Mouse (Mus musculus) midbrain, embryonic 15.5 days (tissue): ENCODE data around the gene Pdzd2. TPM values are rescaled to one million over a fixed set of nuclear protein-coding genes. Genes with fewer than 3 reads are reported as not detected.

ENCODE experiments used
- ATAC-seq: fragments of 200-750 bp; cut with Nextera tagmentation; replicated peaks from 2 replicates; pipeline ENCODE4 v1.8.0; 2017; ENCODE audit warnings: moderate TSS enrichment
- H3K27ac ChIP-seq: fragments of 300-500 bp; sonication (generic); 2 replicates; pipeline ENCODE4 v1.5.1; 2015; ENCODE audit warnings: mild to moderate bottlenecking, inconsistent platforms
- H3K27me3 ChIP-seq: fragments of 300-500 bp; sonication (generic); replicated peaks from 2 replicates; pipeline ENCODE4 v1.6.1; 2015; ENCODE audit warnings: inconsistent platforms
- H3K36me3 ChIP-seq: fragments of 300-500 bp; sonication (generic); replicated peaks from 2 replicates; pipeline ENCODE4 v1.6.1; 2015; ENCODE audit warnings: inconsistent platforms
- H3K4me1 ChIP-seq: fragments of 300-500 bp; sonication (generic); 2 replicates; pipeline ENCODE4 v1.6.1; 2015; ENCODE audit warnings: inconsistent platforms
- H3K4me2 ChIP-seq: fragments of 300-500 bp; sonication (generic); 2 replicates; pipeline ENCODE4 v1.6.1; 2015; ENCODE audit warnings: inconsistent platforms, mild to moderate bottlenecking, moderate library complexity
- H3K4me3 ChIP-seq: fragments of 300-500 bp; sonication (generic); 2 replicates; pipeline ENCODE4 v1.5.1; 2015; ENCODE audit warnings: mild to moderate bottlenecking, inconsistent platforms
- H3K9ac ChIP-seq: fragments of 300-500 bp; sonication (generic); 2 replicates; pipeline ENCODE4 v1.6.1; 2015; ENCODE audit warnings: mild to moderate bottlenecking, inconsistent platforms
- H3K9me3 ChIP-seq: fragments of 300-500 bp; sonication (generic); 2 replicates; pipeline ENCODE4 v1.6.1; 2016; ENCODE audit warnings: inconsistent platforms
- WGBS: fragments of 180-500 bp; shearing (Covaris S2); methylation state at CpG from one replicate; pipeline ENCODE4 v1.1.7; 2015; ENCODE audit warnings: mixed read lengths; 5-methylcytosine and 5-hydroxymethylcytosine counted together
- polyA plus RNA-seq: library from polyadenylated mRNA; unstranded; fragments of >200 nt; fragmentation: Nextera tagmentation; extraction: Ambion mirVana; gene quantifications from 2 replicates; pipeline ENCODE4 v1.2.1, GENCODE M21; 2015

Gene Pdzd2
- polyA plus RNA-seq, 1 experiment from 2014 or later = 17.5 TPM

DNA sequence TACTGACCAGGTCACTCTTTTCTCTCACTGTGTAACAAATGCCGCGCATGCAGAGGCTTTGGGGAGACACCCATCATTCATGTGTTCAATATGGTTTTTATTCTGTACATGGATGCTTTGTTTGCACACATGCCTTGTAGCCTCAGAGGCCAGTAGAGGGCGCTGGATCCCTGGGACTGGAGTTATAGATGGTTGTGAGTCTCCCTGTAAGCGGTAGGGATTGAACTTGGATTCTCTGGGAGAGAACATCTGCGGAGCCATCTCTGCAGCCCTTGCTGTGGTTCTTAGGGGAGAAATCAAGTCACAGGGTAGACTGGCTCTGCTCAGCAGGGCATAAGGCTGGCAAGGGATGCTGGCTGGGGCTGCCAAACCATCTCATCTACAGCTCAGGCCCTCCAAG, 161.4 kb downstream of the Pdzd2 start:
- Histone ChIP-seq H3K27me3 (no peaks in the 10 kb centered on the region), H3K27ac (no peak overlapping the region), H3K4me1 (peaks cover 9% of the 10 kb centered on the region), H3K9ac (no peak overlapping the region), H3K4me2 (no peak overlapping the region), H3K36me3 (no peaks in the 10 kb centered on the region), H3K4me3 (no peak overlapping the region), H3K9me3 (no peaks in the 10 kb centered on the region)
- ATAC-seq = peak; percentile 35; the same call in 1 of the 2 replicates
- WGBS = 50% methylated on average over 5 of the region's 5 CpGs

GRCm38 (mm10) chr15:12577715-12578114, 162.0 kb downstream of the Pdzd2 start:
- Histone ChIP-seq H3K27me3 (no peaks in the 10 kb centered on the region), H3K9me3 (no peaks in the 10 kb centered on the region), H3K4me3 (no peak overlapping the region), H3K36me3 (no peaks in the 10 kb centered on the region), H3K4me2 (no peak overlapping the region), H3K27ac (peak overlapping the region; percentile 53), H3K4me1 (peaks cover 9% of the 10 kb centered on the region), H3K9ac (no peak overlapping the region)
- 54% methylated on average over 6 of the region's 6 CpGs for WGBS
- peak; percentile 67 for ATAC-seq

GRCm38 (mm10) chr15:12577054-12577696, 162.5 kb downstream of the Pdzd2 start:
- Histone ChIP-seq H3K4me3 (no peak overlapping the region), H3K4me1 (peaks cover 9% of the 10 kb centered on the region), H3K9me3 (no peaks in the 10 kb centered on the region), H3K9ac (no peak overlapping the region), H3K27ac (peak overlapping the region; percentile 53), H3K4me2 (peak overlapping the region; percentile 27), H3K36me3 (no peaks in the 10 kb centered on the region), H3K27me3 (no peaks in the 10 kb centered on the region)
- peak; percentile 75 for ATAC-seq
- 11% methylated on average over 11 of the region's 11 CpGs for WGBS

GRCm38 (mm10) chr15:12573621-12574020, 166.1 kb downstream of the Pdzd2 start:
- Histone ChIP-seq H3K27me3 (no peaks in the 10 kb centered on the region), H3K4me2 (no peak overlapping the region), H3K27ac (no peak overlapping the region), H3K4me1 (peaks cover 9% of the 10 kb centered on the region), H3K9me3 (no peaks in the 10 kb centered on the region), H3K9ac (no peak overlapping the region), H3K4me3 (no peak overlapping the region), H3K36me3 (no peaks in the 10 kb centered on the region)
- WGBS = 92% methylated on average over 3 of the region's 3 CpGs
- no peak for ATAC-seq

GRCm38 (mm10) chr15:12571168-12571567, 168.6 kb downstream of the Pdzd2 start:
- Histone ChIP-seq H3K4me3 (no peak overlapping the region), H3K36me3 (no peaks in the 10 kb centered on the region), H3K4me2 (no peak overlapping the region), H3K27me3 (no peaks in the 10 kb centered on the region), H3K9ac (no peak overlapping the region), H3K27ac (no peak overlapping the region), H3K9me3 (no peaks in the 10 kb centered on the region), H3K4me1 (no peaks in the 10 kb centered on the region)
- WGBS = 53% methylated on average over 4 of the region's 4 CpGs
- ATAC-seq = no peak

GRCm38 (mm10) chr15:12566637-12567440, 172.9 kb downstream of the Pdzd2 start:
- Histone ChIP-seq H3K4me3 (no peak overlapping the region), H3K27ac (no peak overlapping the region), H3K36me3 (no peaks in the 10 kb centered on the region), H3K9me3 (no peaks in the 10 kb centered on the region), H3K4me2 (no peak overlapping the region), H3K4me1 (no peaks in the 10 kb centered on the region), H3K9ac (no peak overlapping the region), H3K27me3 (no peaks in the 10 kb centered on the region)
- WGBS = 87% methylated on average over 11 of the region's 11 CpGs
- no peak for ATAC-seq

DNA sequence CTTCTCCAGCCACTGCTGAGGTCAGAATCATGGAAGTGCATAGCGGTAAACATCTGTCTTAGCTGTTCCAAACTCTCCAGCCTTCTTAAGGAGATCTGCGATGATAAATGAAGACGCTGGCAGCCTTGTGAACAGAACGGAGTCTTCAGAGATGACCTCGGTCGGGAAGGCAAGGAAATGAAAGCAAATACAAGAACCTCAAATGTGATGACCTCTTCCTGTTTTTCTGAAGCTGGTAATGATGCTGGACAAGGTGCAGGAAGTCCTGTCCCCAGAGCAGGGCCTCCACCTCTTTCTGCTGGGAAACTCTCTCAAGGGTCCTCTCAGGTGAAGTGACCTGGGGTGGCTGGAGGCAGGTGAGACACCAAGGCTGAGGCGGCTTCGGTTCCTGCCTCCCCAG, 174.4 kb downstream of the Pdzd2 start:
- no peak for ATAC-seq
- no peaks in the 10 kb centered on the region for H3K27me3 ChIP-seq
- H3K9ac ChIP-seq = no peak overlapping the region
- H3K9me3 ChIP-seq = no peaks in the 10 kb centered on the region
- H3K4me2 ChIP-seq = no peak overlapping the region
- no peak overlapping the region for H3K27ac ChIP-seq
- H3K4me3 ChIP-seq = no peak overlapping the region
- 91% methylated on average over 8 of the region's 8 CpGs for WGBS
- no peaks in the 10 kb centered on the region for H3K36me3 ChIP-seq
- no peaks in the 10 kb centered on the region for H3K4me1 ChIP-seq

GRCm38 (mm10) chr15:12560505-12560904, 179.2 kb downstream of the Pdzd2 start:
- no peak overlapping the region for H3K27ac ChIP-seq
- no peaks in the 10 kb centered on the region for H3K36me3 ChIP-seq
- H3K4me3 ChIP-seq = no peak overlapping the region
- ATAC-seq = no peak
- no peaks in the 10 kb centered on the region for H3K9me3 ChIP-seq
- WGBS = 70% methylated on average over 8 of the region's 8 CpGs
- no peaks in the 10 kb centered on the region for H3K27me3 ChIP-seq
- H3K9ac ChIP-seq = no peak overlapping the region
- no peak overlapping the region for H3K4me2 ChIP-seq
- H3K4me1 ChIP-seq = no peaks in the 10 kb centered on the region

DNA sequence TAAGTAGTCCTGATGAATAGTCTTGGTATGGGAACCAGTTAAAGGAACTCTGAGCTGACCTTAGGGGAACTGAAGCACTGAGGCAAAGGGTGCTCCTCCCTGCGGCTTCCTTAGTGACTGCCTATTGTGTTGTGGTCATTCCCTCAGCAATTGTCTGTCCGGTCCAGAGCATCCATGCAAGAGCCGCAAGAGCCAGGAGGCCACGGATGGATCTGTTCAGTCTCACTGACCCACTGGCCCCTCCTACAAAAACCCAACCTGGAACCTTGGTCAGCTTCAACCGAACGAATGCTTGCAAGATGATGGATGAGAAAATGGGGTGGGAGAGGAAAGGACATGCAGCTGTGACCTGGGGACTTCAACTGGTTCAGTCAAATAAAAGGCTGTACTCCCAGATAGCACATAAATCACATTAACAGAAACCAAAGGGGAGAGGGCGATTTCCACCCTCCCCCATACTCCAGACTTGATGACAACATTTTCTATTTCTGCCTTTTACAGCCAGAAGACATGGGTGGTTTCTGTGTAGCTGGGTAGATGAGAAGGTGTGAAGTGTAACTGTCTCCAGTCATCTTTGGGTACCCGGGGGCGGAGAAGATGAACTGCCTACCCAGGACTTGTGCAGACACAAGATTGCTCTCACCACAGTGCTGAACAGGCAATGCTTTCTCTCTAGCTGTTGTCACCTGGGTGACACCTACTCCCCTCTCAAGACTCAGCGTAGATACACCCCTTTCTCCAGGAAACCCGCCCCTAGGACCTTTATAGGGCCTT, 181.9 kb downstream of the Pdzd2 start:
- no peak overlapping the region for H3K4me3 ChIP-seq
- H3K9ac ChIP-seq = no peak overlapping the region
- ATAC-seq = no peak
- H3K9me3 ChIP-seq = no peaks in the 10 kb centered on the region
- peaks cover 3% of the 10 kb centered on the region; the same call in 1 of the 2 replicates for H3K4me1 ChIP-seq
- WGBS = 87% methylated on average over 11 of the region's 11 CpGs
- no peak overlapping the region for H3K4me2 ChIP-seq
- H3K27ac ChIP-seq = no peak overlapping the region
- no peaks in the 10 kb centered on the region for H3K36me3 ChIP-seq
- no peaks in the 10 kb centered on the region for H3K27me3 ChIP-seq

- WGBS = 36% methylated on average over 3 of the region's 3 CpGs
- Histone ChIP-seq H3K9ac (no peak overlapping the region), H3K27me3 (peaks cover 3% of the 10 kb centered on the region; the same call in 1 of the 2 replicates), H3K27ac (no peak overlapping the region), H3K9me3 (no peaks in the 10 kb centered on the region), H3K4me2 (no peak overlapping the region), H3K4me1 (peaks cover 21% of the 10 kb centered on the region), H3K36me3 (no peaks in the 10 kb centered on the region), H3K4me3 (no peak overlapping the region)
- no peak for ATAC-seq
Observed at GRCm38 (mm10) chr15:12553211-12553610, 186.5 kb downstream of the Pdzd2 start.

GRCm38 (mm10) chr15:12550919-12551318, 188.8 kb downstream of the Pdzd2 start:
- ATAC-seq = no peak
- WGBS = 21% methylated on average over 3 of the region's 3 CpGs

DNA sequence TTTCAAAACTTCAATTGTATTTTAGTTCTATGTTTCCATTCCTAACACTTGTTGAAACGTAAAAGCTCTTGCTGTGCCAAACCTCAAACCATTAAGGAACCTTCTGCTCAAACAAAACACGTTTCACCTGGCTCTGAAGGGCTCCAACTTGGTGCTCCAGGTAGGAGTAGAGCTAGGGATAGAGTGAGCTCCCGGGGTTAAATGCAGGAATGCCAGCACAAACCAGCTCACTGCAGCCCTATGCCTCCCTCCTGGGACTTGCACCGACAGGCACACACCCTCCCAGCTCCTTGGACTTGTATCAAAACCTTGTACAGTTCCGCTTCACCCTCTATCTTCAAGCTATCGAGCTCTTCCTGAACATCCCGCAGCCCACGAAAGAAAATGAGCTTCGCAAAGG, 189.3 kb downstream of the Pdzd2 start:
- 39% methylated on average over 9 of the region's 9 CpGs for WGBS
- Histone ChIP-seq H3K4me1 (peaks cover 23% of the 10 kb centered on the region), H3K36me3 (no peaks in the 10 kb centered on the region), H3K27ac (no peak overlapping the region), H3K4me3 (no peak overlapping the region), H3K4me2 (no peak overlapping the region; the same call in 1 of the 2 replicates), H3K9me3 (no peaks in the 10 kb centered on the region), H3K27me3 (peaks cover 3% of the 10 kb centered on the region; the same call in 1 of the 2 replicates), H3K9ac (no peak overlapping the region)
- no peak for ATAC-seq

More at GRCm38 (mm10) chr15:12550919-12551318, 188.8 kb downstream of the Pdzd2 start:
- Histone ChIP-seq H3K36me3 (no peaks in the 10 kb centered on the region), H3K27ac (no peak overlapping the region), H3K9ac (no peak overlapping the region), H3K4me2 (no peak overlapping the region), H3K9me3 (no peaks in the 10 kb centered on the region), H3K4me3 (no peak overlapping the region), H3K27me3 (peaks cover 3% of the 10 kb centered on the region; the same call in 1 of the 2 replicates), H3K4me1 (peaks cover 21% of the 10 kb centered on the region)
